Mouse (Mus musculus): ENCODE measurements around the gene Coil.

DNA sequence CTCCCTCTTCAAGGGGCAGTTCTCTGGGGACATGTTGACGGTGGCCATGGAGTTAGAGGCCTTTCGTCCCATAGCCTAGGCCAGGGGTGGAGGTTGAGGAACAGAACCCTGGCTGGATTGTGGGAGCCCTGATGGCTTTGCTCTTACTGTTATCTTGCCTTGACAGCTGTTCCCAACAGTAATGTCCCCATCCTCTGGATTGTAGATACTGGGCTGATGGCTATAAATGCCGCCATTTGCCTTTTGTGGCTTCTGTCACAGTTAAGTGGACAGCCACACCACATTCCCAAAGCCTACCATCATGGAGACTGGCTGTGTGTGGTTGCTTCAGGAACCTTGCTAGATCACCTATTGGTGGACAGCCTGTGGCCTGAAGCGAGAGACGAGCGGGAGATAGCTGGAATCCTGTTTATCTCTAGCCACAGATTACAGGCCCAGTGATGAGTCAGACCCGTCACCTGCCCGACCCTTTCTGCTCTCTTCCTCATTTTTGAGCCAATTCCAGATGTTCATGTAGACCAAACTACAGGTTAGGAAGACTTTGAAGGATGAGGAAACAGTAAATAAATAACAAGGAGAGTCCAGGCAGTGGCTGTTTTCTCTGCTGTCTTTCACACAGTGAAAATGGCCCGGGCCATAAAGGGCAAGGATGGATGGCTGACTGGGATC lies 47.6 kb downstream of the Coil start:
- TF ChIP-seq CTCF (IDR thresholded peaks at IDR 0.05; ENCODE audit: low read depth) (no peak), EP300 (optimal IDR thresholded peaks at IDR 0.05) (no peak)

Data from stomach, postnatal 0 days (tissue).